Mouse (Mus musculus): ENCODE results near the gene F11r. TPM values are rescaled to one million over a fixed set of nuclear protein-coding genes. Genes with fewer than 3 reads are reported as not detected.

The F11r gene
- polyA plus RNA-seq (2012; rRNA removed) = 12.0 and 13.4 TPM in 2 replicates

DNA sequence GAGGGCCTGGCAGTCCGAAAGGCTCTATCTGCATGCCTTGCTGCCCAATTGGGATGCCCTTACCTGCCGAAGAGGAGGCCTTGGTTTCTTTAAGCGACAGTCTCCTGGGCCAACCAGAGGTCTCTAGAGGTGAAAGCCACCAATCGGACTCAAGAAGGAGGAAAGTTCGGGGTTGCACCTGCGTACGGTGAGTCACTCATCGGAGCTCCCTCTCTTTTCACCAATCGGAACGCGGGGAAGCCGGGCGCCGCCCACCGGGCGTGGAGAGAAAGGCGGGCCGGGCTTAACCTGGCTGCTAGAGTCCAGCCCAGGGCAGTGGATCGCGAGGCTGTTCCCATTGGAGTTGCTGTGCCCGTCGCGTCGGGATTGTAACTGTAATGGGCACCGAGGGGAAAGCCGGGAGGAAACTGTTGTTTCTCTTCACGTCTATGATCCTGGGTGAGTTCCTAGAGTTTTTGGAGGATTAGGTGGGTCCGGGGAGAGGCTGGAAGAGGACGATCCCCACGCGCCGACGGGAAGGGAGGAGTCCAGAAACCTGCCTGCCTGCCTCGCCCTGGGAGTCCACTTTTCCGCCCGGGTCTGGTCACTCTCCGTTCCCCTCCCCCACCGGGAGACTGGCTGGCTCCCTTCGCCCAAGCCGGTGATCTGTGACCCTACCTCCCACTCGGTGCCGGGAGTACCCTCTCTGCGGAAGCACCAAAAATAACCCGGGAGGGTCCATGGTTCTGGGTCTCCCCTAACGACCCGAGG, at the start of gene F11r:
TSS of gene F11r (plus strand) at position 272 of the 750 bp plus-strand sequence.

DNA sequence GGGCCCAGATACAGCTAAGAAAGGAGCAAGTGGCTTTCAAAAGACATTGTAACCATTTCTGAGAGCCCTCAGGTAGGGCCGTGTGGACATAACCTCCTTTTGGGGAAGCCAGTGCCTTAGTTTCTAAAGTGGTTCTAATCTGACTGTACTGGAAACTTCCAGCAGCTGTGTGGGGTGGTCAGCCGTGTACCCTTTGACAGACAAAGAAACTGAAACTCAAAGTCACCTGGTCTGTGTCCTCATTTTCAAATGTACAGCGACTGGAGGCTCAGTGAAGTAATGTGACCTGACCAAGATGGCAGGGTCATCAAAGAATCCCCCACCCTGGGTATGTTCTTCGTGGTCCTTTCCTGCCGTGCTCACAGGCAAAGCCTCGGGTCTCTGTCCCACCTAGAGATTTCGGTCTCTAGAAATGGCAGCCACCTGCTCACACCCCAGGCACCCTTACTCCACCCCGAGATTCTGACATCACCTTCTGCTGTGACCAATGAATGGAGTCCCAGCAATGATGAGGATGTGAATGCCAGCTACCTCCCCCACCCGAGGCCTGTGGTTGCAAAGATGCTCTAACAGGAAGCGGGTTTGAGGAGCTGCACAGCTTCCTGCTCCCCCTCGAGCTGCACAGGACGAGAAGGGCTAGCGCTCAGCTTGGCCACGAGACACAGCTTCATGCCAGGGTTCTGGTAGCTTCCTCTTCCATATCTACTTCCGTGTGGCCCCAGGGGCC, 48.8 kb upstream of the F11r start, which contains the start of gene Arhgap30:
TSS of gene Arhgap30 (plus strand) at position 579 of the 727 bp plus-strand sequence.

DNA sequence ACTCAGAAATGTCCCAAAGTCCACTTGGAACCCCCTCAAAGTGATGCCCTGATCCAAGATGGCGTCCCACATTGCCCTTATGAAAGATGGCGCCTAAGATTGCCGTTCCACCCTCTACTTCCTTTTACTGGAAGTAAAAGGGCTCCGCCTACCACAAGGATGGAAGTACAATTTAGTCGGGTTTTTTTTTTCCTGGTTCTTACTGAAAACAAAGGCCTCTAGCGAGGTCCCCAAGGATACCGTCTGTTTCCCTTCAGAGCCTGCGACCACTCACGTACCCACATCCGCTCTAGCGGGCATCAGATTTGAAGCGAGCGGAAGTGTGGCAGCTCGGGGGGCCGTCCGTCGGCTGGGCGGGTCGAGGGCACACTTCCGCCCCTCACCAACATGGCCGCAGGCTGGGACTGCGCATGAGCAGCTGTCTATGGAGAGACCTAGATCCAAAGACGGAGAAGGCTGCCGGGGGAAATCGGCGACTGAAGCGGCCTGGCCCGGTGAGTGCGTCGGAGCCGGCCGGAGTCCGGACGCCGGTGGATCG, 26.3 kb upstream of the F11r start, which contains the start of gene Usf1:
TSS of gene Usf1 (plus strand) at position 367 of the 538 bp plus-strand sequence.

DNA sequence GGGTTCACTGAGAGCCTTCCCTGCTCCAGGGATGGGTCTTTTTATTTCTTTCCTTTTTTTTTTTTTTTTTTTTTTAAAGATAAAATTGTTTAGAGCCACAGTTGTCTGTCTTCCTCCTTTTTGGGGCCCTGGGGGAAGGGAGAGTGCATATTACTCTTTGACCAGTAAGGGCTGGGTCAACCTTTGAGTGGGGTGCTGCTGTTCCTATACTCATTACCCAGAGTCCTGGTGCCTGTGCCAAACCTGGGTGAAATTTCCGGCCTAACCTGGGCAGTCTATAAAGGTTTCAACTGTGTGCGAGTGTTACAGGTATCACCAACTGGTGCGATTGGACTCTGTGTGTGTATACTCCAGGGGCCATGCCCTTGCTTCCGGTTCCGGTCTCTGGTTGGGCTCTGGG, 18.7 kb upstream of the F11r start, which contains the start of gene Tstd1:
TSS of gene Tstd1 (plus strand) at position 213 of the 400 bp plus-strand sequence.

DNA sequence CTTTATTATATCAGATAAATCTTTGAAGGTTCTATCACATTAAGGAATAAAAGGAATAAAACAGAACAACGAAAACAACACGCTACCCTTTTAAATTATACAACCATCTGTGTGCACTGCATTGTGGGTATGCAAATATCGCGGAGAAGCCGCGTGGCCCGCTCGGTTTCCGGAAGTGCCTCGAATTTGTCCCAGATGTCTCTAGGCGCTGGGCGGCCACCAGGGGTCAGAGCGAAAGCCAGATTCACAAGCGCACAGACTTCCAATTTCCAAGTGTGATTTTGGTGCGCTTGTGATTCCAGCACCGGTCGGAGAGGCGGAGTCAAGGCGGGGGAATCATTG, 65.9 kb downstream of the F11r start, which contains the start of gene Alyref2:
TSS of gene Alyref2 (plus strand) at position 229 of the 342 bp plus-strand sequence.

Other genes with a start within 250 kb of the F11r start
- gene Pcp4l1, start 241.3 kb upstream of the F11r start, polyA plus RNA-seq (2012; rRNA removed) = 1.0 and 1.1 TPM in 2 replicates
- gene Nr1i3, start 223.6 kb upstream of the F11r start, polyA plus RNA-seq (2012; rRNA removed) = 0.59 and 0.90 TPM in 2 replicates
- 10.6 and 11.9 TPM in 2 replicates for gene Tomm40l, start 215.0 kb upstream of the F11r start, polyA plus RNA-seq (2012; rRNA removed)
- 2,548 and 2,817 TPM in 2 replicates for gene Apoa2, start 212.5 kb upstream of the F11r start, polyA plus RNA-seq (2012; rRNA removed)
- gene Fcer1g, start 203.2 kb upstream of the F11r start, polyA plus RNA-seq (2012; rRNA removed) = 41.9 and 56.5 TPM in 2 replicates
- gene Adamts4, start 187.1 kb upstream of the F11r start, polyA plus RNA-seq (2012; rRNA removed) = 0.18 and 0.24 TPM in 2 replicates
- gene Ndufs2, start 186.1 kb upstream of the F11r start, polyA plus RNA-seq (2012; rRNA removed) = 80.1 and 91.3 TPM in 2 replicates
- 12.0 and 15.2 TPM in 2 replicates for gene B4galt3, start 167.2 kb upstream of the F11r start, polyA plus RNA-seq (2012; rRNA removed)
- gene Ppox, start 156.3 kb upstream of the F11r start, polyA plus RNA-seq (2012; rRNA removed) = 138 and 165 TPM in 2 replicates
- gene Usp21, start 149.5 kb upstream of the F11r start, polyA plus RNA-seq (2012; rRNA removed) = 16.5 and 19.1 TPM in 2 replicates
- 21.5 and 27.7 TPM in 2 replicates for gene Ufc1, start 142.5 kb upstream of the F11r start, polyA plus RNA-seq (2012; rRNA removed)
- gene Dedd, start 108.4 kb upstream of the F11r start, polyA plus RNA-seq (2012; rRNA removed) = 15.6 and 18.6 TPM in 2 replicates
- 20.0 and 23.2 TPM in 2 replicates for gene Nit1, start 91.9 kb upstream of the F11r start, polyA plus RNA-seq (2012; rRNA removed)
- gene Pfdn2, start 91.9 kb upstream of the F11r start, polyA plus RNA-seq (2012; rRNA removed) = 41.8 and 44.2 TPM in 2 replicates
- gene Klhdc9, start 76.7 kb upstream of the F11r start, polyA plus RNA-seq (2012; rRNA removed) = 0.23 and 0.24 TPM in 2 replicates
- 0.06 and 0.21 TPM in 2 replicates for gene Nectin4, start 67.4 kb upstream of the F11r start, polyA plus RNA-seq (2012; rRNA removed)
- 2.7 and 3.5 TPM in 2 replicates for gene Arhgap30, start 48.6 kb upstream of the F11r start, polyA plus RNA-seq (2012; rRNA removed)
- 13.6 and 16.4 TPM in 2 replicates for gene Usf1, start 26.2 kb upstream of the F11r start, polyA plus RNA-seq (2012; rRNA removed)
- gene Tstd1, start 18.7 kb upstream of the F11r start, polyA plus RNA-seq (2012; rRNA removed) = 0.86 and 0.90 TPM in 2 replicates
- 2.0 and 2.4 TPM in 2 replicates for gene Alyref2, start 65.9 kb downstream of the F11r start, polyA plus RNA-seq (2012; rRNA removed)
- gene Itln1, start 97.8 kb downstream of the F11r start, polyA plus RNA-seq (2012; rRNA removed) = not detected in 2 replicates
- 0.11 and 0.17 TPM in 2 replicates for gene Cd244a, start 121.7 kb downstream of the F11r start, polyA plus RNA-seq (2012; rRNA removed)
- gene Ly9, start 169.9 kb downstream of the F11r start, polyA plus RNA-seq (2012; rRNA removed) = 1.1 and 1.5 TPM in 2 replicates
- gene Slamf7, start 215.5 kb downstream of the F11r start, polyA plus RNA-seq (2012; rRNA removed) = 0.02 and 0.06 TPM in 2 replicates
- gene Cd48, start 244.5 kb downstream of the F11r start, polyA plus RNA-seq (2012; rRNA removed) = 4.7 and 6.8 TPM in 2 replicates

All from liver, embryonic 14 days (tissue).